Mouse (Mus musculus): Measurements from ENCODE around the gene Rfng. TPM values are rescaled to one million over a fixed set of nuclear protein-coding genes. Genes with fewer than 3 reads are reported as not detected.

The Rfng gene
- polyA plus RNA-seq, 1 experiment from 2014 or later = 36.2 TPM

GRCm38 (mm10) chr11:120808010-120808409, 24.0 kb upstream of the Rfng start:
- ATAC-seq (ENCODE audit: insufficient number of reproducible peaks, insufficient read depth, low FRiP score, low TSS enrichment, low read depth) = no peak
- Histone ChIP-seq H3K27me3 (no peaks in the 10 kb centered on the region), H3K4me3 (replicated peaks) (no peak overlapping the region), H3K9me3 (no peaks in the 10 kb centered on the region), H3K4me2 (no peak overlapping the region), H3K36me3 (peaks cover 80% of the 10 kb centered on the region), H3K27ac (no peak overlapping the region), H3K4me1 (replicated peaks) (no peaks in the 10 kb centered on the region), H3K9ac (replicated peaks) (no peak overlapping the region)
- WGBS = 94% methylated on average over 12 of the region's 12 CpGs

GRCm38 (mm10) chr11:120805375-120806298, 21.6 kb upstream of the Rfng start:
- H3K36me3 ChIP-seq = peaks cover 57% of the 10 kb centered on the region
- 81% methylated on average over 7 of the region's 7 CpGs for WGBS

GRCm38 (mm10) chr11:120804769-120805168, 20.8 kb upstream of the Rfng start:
- no peaks in the 10 kb centered on the region for H3K9me3 ChIP-seq
- no peak overlapping the region for H3K9ac ChIP-seq (replicated peaks)
- 69% methylated on average over 4 of the region's 4 CpGs for WGBS
- H3K4me3 ChIP-seq (replicated peaks) = no peak overlapping the region
- H3K27ac ChIP-seq = no peak overlapping the region
- no peaks in the 10 kb centered on the region for H3K27me3 ChIP-seq
- no peak for ATAC-seq (ENCODE audit: insufficient number of reproducible peaks, insufficient read depth, low FRiP score, low TSS enrichment, low read depth)
- H3K4me1 ChIP-seq (replicated peaks) = peaks cover 7% of the 10 kb centered on the region; the same call in 1 of the 2 replicates
- H3K36me3 ChIP-seq = peaks cover 48% of the 10 kb centered on the region
- H3K4me2 ChIP-seq = no peak overlapping the region

More at GRCm38 (mm10) chr11:120805375-120806298, 21.6 kb upstream of the Rfng start:
- no peaks in the 10 kb centered on the region for H3K27me3 ChIP-seq
- no peak for ATAC-seq (ENCODE audit: insufficient number of reproducible peaks, insufficient read depth, low FRiP score, low TSS enrichment, low read depth)
- no peak overlapping the region for H3K27ac ChIP-seq
- no peaks in the 10 kb centered on the region for H3K9me3 ChIP-seq
- H3K9ac ChIP-seq (replicated peaks) = no peak overlapping the region
- peaks cover under 1% of the 10 kb centered on the region; the same call in 1 of the 2 replicates for H3K4me1 ChIP-seq (replicated peaks)
- no peak overlapping the region for H3K4me2 ChIP-seq
- H3K4me3 ChIP-seq (replicated peaks) = no peak overlapping the region

- H3K4me3 ChIP-seq (replicated peaks) = no peak overlapping the region
- no peak overlapping the region for H3K27ac ChIP-seq
- H3K36me3 ChIP-seq = peaks cover 43% of the 10 kb centered on the region
- H3K9ac ChIP-seq (replicated peaks) = no peak overlapping the region
- H3K4me1 ChIP-seq (replicated peaks) = peaks cover 7% of the 10 kb centered on the region; the same call in 1 of the 2 replicates
- WGBS = 85% methylated on average over 7 of the region's 7 CpGs
- H3K9me3 ChIP-seq = no peaks in the 10 kb centered on the region
- H3K4me2 ChIP-seq = no peak overlapping the region
- H3K27me3 ChIP-seq = no peaks in the 10 kb centered on the region
- ATAC-seq (ENCODE audit: insufficient number of reproducible peaks, insufficient read depth, low FRiP score, low TSS enrichment, low read depth) = no peak
Measured at GRCm38 (mm10) chr11:120804274-120804673, 20.3 kb upstream of the Rfng start.

GRCm38 (mm10) chr11:120800061-120800904, 16.3 kb upstream of the Rfng start:
- Histone ChIP-seq H3K4me3 (replicated peaks) (peak overlapping the region; percentile 17; the same call in 1 of the 2 replicates), H3K27me3 (no peaks in the 10 kb centered on the region), H3K36me3 (peaks cover 4% of the 10 kb centered on the region; the same call in 1 of the 2 replicates), H3K4me1 (replicated peaks) (peaks cover 11% of the 10 kb centered on the region), H3K9me3 (no peaks in the 10 kb centered on the region), H3K27ac (peak overlapping the region; percentile 56), H3K4me2 (peak overlapping the region; percentile 40), H3K9ac (replicated peaks) (peak overlapping the region; percentile 40; the same call in 1 of the 2 replicates)
- WGBS = 11% methylated on average over 10 of the region's 10 CpGs
- ATAC-seq (ENCODE audit: insufficient number of reproducible peaks, insufficient read depth, low FRiP score, low TSS enrichment, low read depth) = 0 out of 2 replicates have a peak, but pooled peaks have one; percentile 49

GRCm38 (mm10) chr11:120799316-120799890, 15.4 kb upstream of the Rfng start:
- Histone ChIP-seq H3K9me3 (no peaks in the 10 kb centered on the region), H3K9ac (replicated peaks) (no peak overlapping the region), H3K4me3 (replicated peaks) (no peak overlapping the region), H3K27me3 (no peaks in the 10 kb centered on the region), H3K4me2 (no peak overlapping the region), H3K4me1 (replicated peaks) (peaks cover 19% of the 10 kb centered on the region), H3K36me3 (peaks cover 6% of the 10 kb centered on the region; the same call in 1 of the 2 replicates), H3K27ac (no peak overlapping the region; the same call in 1 of the 2 replicates)
- 64% methylated on average over 6 of the region's 6 CpGs for WGBS
- ATAC-seq (ENCODE audit: insufficient number of reproducible peaks, insufficient read depth, low FRiP score, low TSS enrichment, low read depth) = no peak

GRCm38 (mm10) chr11:120798244-120798643, 14.2 kb upstream of the Rfng start:
- Histone ChIP-seq H3K9ac (replicated peaks) (no peak overlapping the region), H3K36me3 (peaks cover 18% of the 10 kb centered on the region), H3K27me3 (no peaks in the 10 kb centered on the region), H3K27ac (no peak overlapping the region), H3K4me1 (replicated peaks) (peaks cover 21% of the 10 kb centered on the region), H3K4me2 (no peak overlapping the region), H3K9me3 (no peaks in the 10 kb centered on the region), H3K4me3 (replicated peaks) (no peak overlapping the region)
- no peak for ATAC-seq (ENCODE audit: insufficient number of reproducible peaks, insufficient read depth, low FRiP score, low TSS enrichment, low read depth)
- WGBS = 88% methylated on average over 3 of the region's 3 CpGs

- Histone ChIP-seq H3K4me3 (replicated peaks) (peak overlapping the region; percentile 99), H3K9me3 (no peaks in the 10 kb centered on the region), H3K27ac (peak overlapping the region; percentile 85), H3K9ac (replicated peaks) (peak overlapping the region; percentile 94), H3K4me2 (peak overlapping the region; percentile 98), H3K36me3 (peaks cover 35% of the 10 kb centered on the region), H3K4me1 (replicated peaks) (peaks cover 21% of the 10 kb centered on the region), H3K27me3 (no peaks in the 10 kb centered on the region)
- WGBS = 30% methylated on average over 8 of the region's 8 CpGs
- ATAC-seq (ENCODE audit: insufficient number of reproducible peaks, insufficient read depth, low FRiP score, low TSS enrichment, low read depth) = no peak
Measured at GRCm38 (mm10) chr11:120796614-120796946, 12.6 kb upstream of the Rfng start.

- Histone ChIP-seq H3K4me2 (peak within 1 kb of the TSS; percentile 98), H3K4me3 (replicated peaks) (peak within 1 kb of the TSS; percentile 99), H3K9me3 (no peaks in the 10 kb centered on the region), H3K4me1 (replicated peaks) (peaks cover 21% of the 10 kb centered on the region), H3K27ac (peak within 1 kb of the TSS; percentile 85), H3K9ac (replicated peaks) (peak within 1 kb of the TSS; percentile 94), H3K27me3 (no peaks in the 10 kb centered on the region), H3K36me3 (peaks cover 41% of the 10 kb centered on the region)
- ATAC-seq (ENCODE audit: insufficient number of reproducible peaks, insufficient read depth, low FRiP score, low TSS enrichment, low read depth) = peak; percentile 78
- WGBS = 2% methylated on average over 59 of the region's 59 CpGs
Measured at GRCm38 (mm10) chr11:120795756-120796613, 12.0 kb upstream of the Rfng start, which contains the start of gene Dus1l. Gene Dus1l, minus strand, starts transcription at chr11:120796403.

GRCm38 (mm10) chr11:120792652-120793051, 8.6 kb upstream of the Rfng start:
- no peaks in the 10 kb centered on the region for H3K27me3 ChIP-seq
- H3K9ac ChIP-seq (replicated peaks) = no peak overlapping the region
- H3K36me3 ChIP-seq = peaks cover 71% of the 10 kb centered on the region
- no peak for ATAC-seq (ENCODE audit: insufficient number of reproducible peaks, insufficient read depth, low FRiP score, low TSS enrichment, low read depth)
- H3K4me2 ChIP-seq = no peak overlapping the region
- H3K4me1 ChIP-seq (replicated peaks) = peaks cover 14% of the 10 kb centered on the region
- no peak overlapping the region for H3K27ac ChIP-seq
- no peaks in the 10 kb centered on the region for H3K9me3 ChIP-seq
- 95% methylated on average over 9 of the region's 9 CpGs for WGBS
- no peak overlapping the region for H3K4me3 ChIP-seq (replicated peaks)
